12 mouse cellular contexts compared by ENCODE assay signal in genomic region chr3:9128407-9128806, GRCm38 (mm10).
DNase-seq lines count a peak whose midpoint lies in the region; ATAC-seq lines count a peak whose summit lies in the region.
"Had no signal": no experiment of that assay in that cellular context is flagged by ENCODE, and none has a peak within 500 bp of the region (broad histone marks: within the 10 kb centered on the region; RNA-seq: fewer than 3 reads in every experiment).

No protein-coding gene starts in this region.

- peak; percentile 24 for DNase-seq in left cerebral cortex, adult 11 months (ENCODE audit: low spot score)
- DNase-seq in left cerebral cortex, postnatal 10 days (ENCODE audit: extremely low spot score in 1 of 2, low spot score in 2 of 2) = no peak
- DNase-seq in NIH3T3 (ENCODE audit: low read depth) = peak; percentile 47
- no peak for DNase-seq in forebrain, embryonic 11.5 days (ENCODE audit: low spot score)
- DNase-seq in thymus, postnatal 10 days (ENCODE audit: low spot score in 2 of 2) = no peak
- DNase-seq in thymus, postnatal 0 days (ENCODE audit: low spot score) = no peak
- DNase-seq: retina, postnatal 1 day; thymus, adult 18-20 months had no signal

- no peaks in the 10 kb centered on the region for H3K36me3 ChIP-seq in forebrain, embryonic 11.5 days (ENCODE audit: control insufficient read depth, insufficient read depth, low read length)
- H3K36me3 ChIP-seq: G1E; kidney, embryonic 15.5 days had no signal

- intact Hi-C loops in left cerebral cortex, postnatal 10 days (cut with DNase I) = no loop called here

- WGBS in forebrain, embryonic 11.5 days = 74% methylated on average over 4 of the region's 4 CpGs

- ATAC-seq in granulocyte monocyte progenitor cell, adult 5-6 weeks (replicated peaks; ENCODE audit: poor library complexity, severe bottlenecking) = peak; percentile 96
- ATAC-seq in megakaryocyte, adult 5-6 weeks (ENCODE audit: poor library complexity, severe bottlenecking) = peak; percentile 89
- ATAC-seq in forebrain, embryonic 11.5 days (replicated peaks; ENCODE audit: low FRiP score) = no peak

- H3K27ac ChIP-seq in forebrain, embryonic 11.5 days (ENCODE audit: low read depth, low read length) = no peak overlapping the region
- H3K27ac ChIP-seq: kidney, embryonic 15.5 days had no signal

- no peaks in the 10 kb centered on the region for H3K27me3 ChIP-seq in forebrain, embryonic 11.5 days (ENCODE audit: control insufficient read depth, insufficient read depth, low read length)
- H3K27me3 ChIP-seq: kidney, embryonic 15.5 days had no signal

- H3K4me1 ChIP-seq in forebrain, embryonic 11.5 days (replicated peaks; ENCODE audit: control insufficient read depth, insufficient read depth, low read length) = no peaks in the 10 kb centered on the region

- no peak overlapping the region for H3K9ac ChIP-seq in forebrain, embryonic 11.5 days (ENCODE audit: low read length)
- H3K9ac ChIP-seq: kidney, embryonic 15.5 days had no signal

- no peaks in the 10 kb centered on the region for H3K9me3 ChIP-seq in forebrain, embryonic 11.5 days (ENCODE audit: control insufficient read depth, low read length)
- H3K9me3 ChIP-seq: G1E; kidney, embryonic 15.5 days had no signal

- H3K4me3 ChIP-seq in forebrain, embryonic 11.5 days (ENCODE audit: low read depth, low read length) = no peak overlapping the region
- H3K4me3 ChIP-seq: kidney, embryonic 15.5 days had no signal

- H3K4me2 ChIP-seq in forebrain, embryonic 11.5 days (ENCODE audit: low read depth, low read length, severe bottlenecking) = no peak overlapping the region
- H3K4me2 ChIP-seq: kidney, embryonic 15.5 days had no signal

Comparison
In these comparisons a context has a peak if more than half of its experiments do, and no peak if none do; other contexts are left out.
1. DNase-seq: peak in left cerebral cortex, adult 11 months (single experiment) and NIH3T3 (single experiment); none in left cerebral cortex, postnatal 10 days (0 of 2), forebrain, embryonic 11.5 days (single experiment), thymus, postnatal 10 days (0 of 2) and thymus, postnatal 0 days (single experiment).